Mouse (Mus musculus) thymus, postnatal 0 days (tissue): ENCODE measurements around the gene Tspan9. TPM values are rescaled to one million over a fixed set of nuclear protein-coding genes. Genes with fewer than 3 reads are reported as not detected.
A peak's percentile ranks its signal among the peaks of the same experiment; 100 is the strongest.

Source experiments
- DNase-seq: peaks from one replicate; pipeline ENCODE4 v3.0.0-alpha.2; 2015; ENCODE audit warnings: low spot score
- polyA plus RNA-seq: library from polyadenylated mRNA; unstranded; fragments of >200 nt; fragmentation: Nextera tagmentation; extraction: Ambion mirVana; gene quantifications from 2 replicates; pipeline ENCODE4 v1.2.1, GENCODE M21; 2015

The Tspan9 gene
- polyA plus RNA-seq, 1 experiment from 2014 or later: 28.6 TPM

GRCm38 (mm10) chr6:128078508-128078907, 64.9 kb downstream of the Tspan9 start:
- no peak for DNase-seq

- DNase-seq: no peak
Measured at GRCm38 (mm10) chr6:128076104-128077020, 67.0 kb downstream of the Tspan9 start.

GRCm38 (mm10) chr6:128075453-128076003, 67.9 kb downstream of the Tspan9 start:
- DNase-seq: no peak

- DNase-seq: no peak
Measured at GRCm38 (mm10) chr6:128070921-128071558, 72.4 kb downstream of the Tspan9 start.

GRCm38 (mm10) chr6:128070072-128070872, 73.1 kb downstream of the Tspan9 start:
- no peak for DNase-seq

- DNase-seq: no peak
Measured at GRCm38 (mm10) chr6:128068144-128068543, 75.2 kb downstream of the Tspan9 start.

GRCm38 (mm10) chr6:128065982-128066381, 77.4 kb downstream of the Tspan9 start:
- peak; percentile 24 for DNase-seq

GRCm38 (mm10) chr6:128063501-128063900, 79.9 kb downstream of the Tspan9 start:
- no peak for DNase-seq

- no peak for DNase-seq
Measured at GRCm38 (mm10) chr6:128062784-128063183, 80.6 kb downstream of the Tspan9 start.

- no peak for DNase-seq
Measured at GRCm38 (mm10) chr6:128062216-128062615, 81.2 kb downstream of the Tspan9 start.

- DNase-seq: no peak
Measured at GRCm38 (mm10) chr6:128061342-128061741, 82.1 kb downstream of the Tspan9 start.

GRCm38 (mm10) chr6:128058570-128058969, 84.8 kb downstream of the Tspan9 start:
- DNase-seq: no peak

GRCm38 (mm10) chr6:128058157-128058556, 85.2 kb downstream of the Tspan9 start:
- no peak for DNase-seq

GRCm38 (mm10) chr6:128053000-128053732, 90.2 kb downstream of the Tspan9 start:
- no peak for DNase-seq

GRCm38 (mm10) chr6:128047671-128048070, 95.7 kb downstream of the Tspan9 start:
- DNase-seq: no peak

- DNase-seq: no peak
Measured at GRCm38 (mm10) chr6:128047239-128047638, 96.2 kb downstream of the Tspan9 start.

GRCm38 (mm10) chr6:128046799-128047198, 96.6 kb downstream of the Tspan9 start:
- no peak for DNase-seq

- DNase-seq: no peak
Measured at GRCm38 (mm10) chr6:128044691-128045090, 98.7 kb downstream of the Tspan9 start.

GRCm38 (mm10) chr6:128043486-128043885, 99.9 kb downstream of the Tspan9 start:
- no peak for DNase-seq

GRCm38 (mm10) chr6:128041836-128042235, 101.6 kb downstream of the Tspan9 start:
- DNase-seq: no peak
